Mouse (Mus musculus) kidney, postnatal 25 days (tissue): ENCODE results near the gene Hypm.

ENCODE experiments used
- DNase-seq, 2 experiments: peaks; one replicate each; pipeline ENCODE4 v3.0.0; 2021; ENCODE audit warnings: mixed read lengths in 2 of 2

Gene Hypm

DNA sequence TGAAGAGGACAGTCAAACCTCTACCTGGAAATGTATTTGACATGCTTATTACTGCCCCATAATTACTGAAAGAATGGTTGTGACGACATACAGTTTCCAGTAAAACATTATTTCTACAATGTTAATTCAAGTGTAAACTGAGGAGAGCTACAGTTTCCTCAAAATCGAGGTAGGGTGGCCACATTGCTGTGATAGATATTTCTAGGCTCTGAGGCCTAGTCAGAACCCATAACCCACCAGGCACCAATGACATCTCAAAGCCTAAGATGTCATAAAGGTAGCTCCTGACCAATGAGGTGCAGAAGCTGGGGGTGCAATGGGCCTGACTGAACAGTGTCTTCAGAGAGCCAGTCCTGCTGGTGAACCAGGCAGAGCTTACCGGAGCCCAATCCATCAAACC, at the start of gene Hypm:
Gene Hypm, plus strand, starts transcription at position 301 of the 400 bp plus-strand sequence.
- DNase-seq = no peak

DNA sequence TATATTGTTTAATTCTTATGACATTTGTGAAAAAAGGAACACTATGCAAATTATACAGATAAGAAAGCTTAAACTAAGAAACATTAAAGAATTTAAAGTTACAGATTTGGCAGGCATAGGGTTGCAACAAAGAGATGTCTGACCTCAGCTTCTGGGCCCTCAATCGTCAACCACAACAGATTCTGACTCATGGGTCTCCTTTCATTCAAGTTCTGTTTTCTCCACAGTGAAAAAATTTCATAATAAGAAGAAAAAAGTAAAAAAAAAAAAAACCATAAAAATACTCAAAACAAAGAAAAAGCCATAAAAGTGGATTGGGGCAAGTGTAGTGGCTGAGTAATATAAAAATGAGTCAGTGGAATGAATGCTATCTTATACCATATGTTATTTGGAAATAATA, 36.6 kb upstream of the Hypm start:
- no peak for DNase-seq

DNA sequence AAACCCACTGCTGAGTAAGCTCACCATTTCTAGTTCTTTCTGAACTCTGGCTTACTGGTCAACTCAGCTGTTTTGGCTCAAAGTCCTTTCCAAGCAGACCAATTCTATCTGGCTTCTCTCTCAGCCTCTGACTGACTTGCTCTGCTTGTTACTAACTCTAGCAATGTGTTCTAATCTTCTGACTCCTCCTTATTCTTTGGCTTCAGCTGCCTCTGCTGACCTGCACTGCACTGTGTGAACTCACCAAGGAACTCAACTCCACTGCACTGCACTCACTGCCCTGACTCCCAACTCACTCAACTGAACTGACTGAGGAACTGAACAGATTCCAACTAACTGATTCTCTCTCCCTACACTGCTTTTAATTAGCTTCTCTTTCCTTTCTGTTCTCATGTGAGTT, 34.3 kb upstream of the Hypm start:
- peak in 1 of 2 experiments; percentile 27 for DNase-seq

DNA sequence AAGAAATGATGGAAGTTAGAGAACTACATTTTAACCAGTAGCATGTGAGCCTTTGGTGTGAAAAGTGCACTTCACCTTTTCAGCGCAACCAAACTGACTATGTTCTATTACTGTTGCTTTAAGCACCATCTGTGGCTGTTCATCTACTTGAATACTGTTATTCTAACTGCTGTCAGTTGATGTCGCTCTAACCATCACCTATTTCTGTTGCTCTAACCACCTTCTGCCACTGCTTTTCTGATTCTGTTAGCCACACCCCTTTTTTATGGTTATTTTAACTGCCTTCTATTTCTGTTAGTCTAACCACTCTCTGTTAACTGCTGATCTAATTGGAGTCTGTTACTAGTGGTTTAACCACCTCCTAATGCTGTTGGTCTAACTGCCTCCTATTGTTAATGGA, 11.9 kb upstream of the Hypm start:
- DNase-seq = no peak

DNA sequence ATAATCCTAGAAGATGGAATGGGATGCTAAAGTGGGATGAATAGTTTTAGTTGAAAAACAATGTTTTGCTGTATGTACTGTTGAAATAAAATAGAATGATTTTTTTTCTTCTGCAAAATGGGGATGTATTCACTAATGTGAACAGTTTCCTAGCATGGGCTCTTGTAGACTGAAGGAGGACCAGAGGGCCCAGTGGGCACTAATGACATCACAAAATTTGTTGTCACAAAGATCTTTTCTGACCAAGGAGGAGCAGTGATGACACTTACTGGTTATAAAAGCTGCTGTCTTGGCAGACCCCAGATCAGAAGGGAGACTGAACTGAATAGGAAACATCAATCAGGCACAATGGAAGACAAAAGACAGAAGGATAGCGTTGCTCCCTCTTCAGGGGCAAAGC, 2.7 kb downstream of the Hypm start, which contains the start of gene H2al3:
Gene H2al3, plus strand, starts transcription at position 301 of the 400 bp plus-strand sequence.
- DNase-seq = no peak

DNA sequence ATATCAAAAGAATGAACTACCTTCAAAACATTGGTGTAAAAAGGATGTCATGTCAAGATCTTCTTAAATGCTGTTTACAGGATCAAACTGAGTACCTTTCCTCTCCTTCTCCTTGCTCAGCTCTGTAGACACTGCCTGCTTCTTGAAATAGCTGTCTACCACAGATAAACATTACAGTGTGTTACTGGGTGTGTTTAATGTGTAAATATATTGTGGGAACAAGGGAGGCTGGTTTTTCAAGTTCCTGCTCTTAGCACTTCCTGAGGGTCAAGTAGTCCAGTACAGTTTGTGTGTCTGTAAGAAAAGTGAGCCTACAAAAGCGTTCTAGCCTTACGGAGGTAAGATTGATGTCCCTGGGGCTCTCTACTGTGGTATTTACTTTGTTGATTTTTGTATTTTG, 15.1 kb downstream of the Hypm start:
- no peak for DNase-seq

DNA sequence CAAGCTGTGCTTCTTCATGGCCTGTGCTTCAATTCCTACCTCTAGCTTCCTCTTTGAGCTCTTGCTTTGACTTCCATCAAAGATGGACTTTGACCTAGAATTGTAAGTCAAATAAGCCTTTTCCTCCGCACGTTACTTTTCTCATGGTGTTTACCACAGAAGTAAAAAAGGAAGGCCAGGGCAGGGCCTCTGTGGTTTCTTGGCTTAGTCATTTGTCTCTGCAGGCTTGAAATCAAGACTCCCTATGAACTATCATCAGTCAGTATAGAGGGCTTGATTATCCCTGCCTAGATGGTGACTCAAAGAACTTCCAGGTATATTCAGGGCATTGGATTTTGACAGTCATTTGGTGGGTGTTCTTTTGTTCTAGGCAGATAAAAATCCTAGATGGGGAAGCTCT, 28.8 kb downstream of the Hypm start:
- DNase-seq = no peak

DNA sequence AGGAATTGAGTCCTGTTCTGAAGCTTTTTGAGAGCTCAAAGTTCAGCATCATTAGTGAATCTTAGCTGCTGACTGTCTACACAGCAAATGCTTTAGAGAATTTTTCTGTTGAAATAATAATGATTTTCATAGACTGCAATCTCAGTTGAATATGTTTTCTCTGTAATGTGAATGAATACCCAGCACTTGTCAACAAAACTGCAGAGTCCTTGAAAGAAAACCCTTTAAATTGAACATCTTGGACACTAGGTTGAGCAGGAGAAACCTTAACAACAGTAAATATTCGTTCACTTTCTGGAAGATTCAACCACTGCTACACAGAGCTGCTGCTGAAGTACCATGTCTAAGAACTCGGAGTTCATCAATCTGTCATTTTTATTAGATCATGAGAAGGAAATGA, 38.6 kb downstream of the Hypm start, which contains the start of gene Sytl5:
Gene Sytl5, plus strand, starts transcription at position 301 of the 400 bp plus-strand sequence.
- DNase-seq = no peak
